Comparison of ENCODE assay signal across 21 mouse cellular contexts in the genomic region with DNA sequence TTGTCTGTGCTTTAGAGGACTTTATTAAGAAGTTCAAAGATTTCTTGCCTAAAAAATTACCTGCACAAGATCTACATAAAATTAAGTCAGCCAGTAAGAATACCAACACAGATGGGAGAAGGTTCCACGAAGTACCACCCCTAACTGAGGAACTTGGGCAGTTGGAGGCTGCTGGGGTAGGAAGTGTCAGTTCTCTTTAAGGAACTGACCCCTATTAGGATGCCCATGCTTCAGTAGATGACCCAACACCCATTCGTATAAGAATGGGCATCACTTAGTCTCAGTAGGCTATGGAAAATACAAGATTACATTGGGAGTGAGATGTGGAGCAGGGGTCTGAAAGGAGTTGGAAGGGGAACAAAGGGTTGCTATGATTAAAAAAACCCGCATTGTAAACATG. TPM values are rescaled to one million over a fixed set of nuclear protein-coding genes. Genes with fewer than 3 reads are reported as not detected.
DNase-seq lines count a peak whose midpoint lies in the region; ATAC-seq and TF ChIP-seq lines count a peak whose summit lies in the region.
"Had no signal": no experiment of that assay in that cellular context is flagged by ENCODE, and none has a peak within 500 bp of the region (broad histone marks: within the 10 kb centered on the region; RNA-seq: fewer than 3 reads in every experiment).

No protein-coding gene starts in this region.

- WGBS in liver, embryonic 13.5 days (ENCODE audit: insufficient replicate concordance): 69% methylated on average over 3 of the region's 3 CpGs
- 85% methylated on average over 3 of the region's 3 CpGs for WGBS in liver, embryonic 11.5 days
- 71% methylated on average over 3 of the region's 3 CpGs for WGBS in liver, embryonic 14.5 days (ENCODE audit: insufficient replicate concordance)
- WGBS in forebrain, embryonic 15.5 days: 92% methylated on average over 3 of the region's 3 CpGs

- peak overlapping the region; percentile 77 for H3K9ac ChIP-seq in liver, embryonic 13.5 days
- no peak overlapping the region for H3K9ac ChIP-seq in liver, embryonic 11.5 days (ENCODE audit: low read depth, low read length)
- H3K9ac ChIP-seq in liver, embryonic 14.5 days (replicated peaks): peak overlapping the region; percentile 81; the same call in 1 of the 2 replicates
- no peak overlapping the region for H3K9ac ChIP-seq in forebrain, embryonic 15.5 days (replicated peaks)
- H3K9ac ChIP-seq: forebrain, embryonic 12.5 days; forebrain, postnatal 0 days; heart, embryonic 15.5 days; hindbrain, embryonic 13.5 days had no signal

- no peak overlapping the region for H3K27ac ChIP-seq in liver, embryonic 13.5 days
- no peak overlapping the region for H3K27ac ChIP-seq in liver, embryonic 11.5 days (ENCODE audit: low read depth, low read length)
- H3K27ac ChIP-seq in liver, embryonic 14.5 days: no peak overlapping the region
- no peak overlapping the region for H3K27ac ChIP-seq in gastrocnemius, adult 2 months
- H3K27ac ChIP-seq in forebrain, embryonic 15.5 days (replicated peaks): no peak overlapping the region
- H3K27ac ChIP-seq: forebrain, embryonic 12.5 days; heart, embryonic 10.5 days; heart, embryonic 15.5 days; hindbrain, embryonic 13.5 days; hindbrain, postnatal 0 days had no signal

- TF ChIP-seq CTCF in liver, embryonic 14.5 days (IDR thresholded peaks at IDR 0.05; ENCODE audit: low read depth): no peak
- TF ChIP-seq CTCF in gastrocnemius, adult 2 months (IDR thresholded peaks at IDR 0.05): no peak

- intact Hi-C loops in gastrocnemius, adult 2 months (cut with DNase I): no loop called here

- TF ChIP-seq EP300 in liver, embryonic 14.5 days (IDR thresholded peaks at IDR 0.05; ENCODE audit: low read depth): no peak

- no peaks in the 10 kb centered on the region; the same call in 1 of the 2 replicates for H3K36me3 ChIP-seq in liver, embryonic 13.5 days
- no peaks in the 10 kb centered on the region for H3K36me3 ChIP-seq in liver, embryonic 11.5 days (ENCODE audit: control insufficient read depth, insufficient read depth, low read length)
- H3K36me3 ChIP-seq in liver, embryonic 14.5 days (replicated peaks; ENCODE audit: control insufficient read depth, insufficient read depth, low read depth): no peaks in the 10 kb centered on the region
- H3K36me3 ChIP-seq in forebrain, embryonic 15.5 days: no peaks in the 10 kb centered on the region
- H3K36me3 ChIP-seq: embryonic facial prominence, embryonic 10.5 days; forebrain, embryonic 12.5 days; G1E; heart, embryonic 10.5 days; heart, embryonic 15.5 days; hindbrain, embryonic 13.5 days had no signal

- peak overlapping the region; percentile 65 for H3K4me3 ChIP-seq in liver, embryonic 13.5 days (replicated peaks)
- H3K4me3 ChIP-seq in liver, embryonic 11.5 days (ENCODE audit: low read depth, low read length): no peak overlapping the region
- H3K4me3 ChIP-seq in liver, embryonic 14.5 days (ENCODE audit: insufficient read depth in 1 of 2, low read depth in 2 of 2, low read length in 2 of 2): peak overlapping the region; percentile 52 to 64
- no peak overlapping the region for H3K4me3 ChIP-seq in gastrocnemius, adult 2 months
- H3K4me3 ChIP-seq in forebrain, embryonic 15.5 days: no peak overlapping the region
- H3K4me3 ChIP-seq: forebrain, embryonic 12.5 days; hindbrain, embryonic 13.5 days had no signal

- H3K9me3 ChIP-seq in liver, embryonic 13.5 days (replicated peaks): no peaks in the 10 kb centered on the region
- H3K9me3 ChIP-seq in liver, embryonic 11.5 days (ENCODE audit: control insufficient read depth, low read length): no peaks in the 10 kb centered on the region
- no peaks in the 10 kb centered on the region for H3K9me3 ChIP-seq in liver, embryonic 14.5 days (ENCODE audit: control insufficient read depth, low read length)
- no peaks in the 10 kb centered on the region for H3K9me3 ChIP-seq in forebrain, embryonic 15.5 days
- H3K9me3 ChIP-seq: embryonic facial prominence, embryonic 10.5 days; forebrain, embryonic 12.5 days; G1E; heart, embryonic 10.5 days; heart, embryonic 15.5 days; hindbrain, embryonic 13.5 days had no signal

- peaks cover 6% of the 10 kb centered on the region; the same call in 1 of the 2 replicates for H3K4me1 ChIP-seq in liver, embryonic 13.5 days (replicated peaks)
- no peaks in the 10 kb centered on the region for H3K4me1 ChIP-seq in liver, embryonic 11.5 days (replicated peaks; ENCODE audit: control insufficient read depth, insufficient read depth, low read length)
- H3K4me1 ChIP-seq in liver, embryonic 14.5 days (replicated peaks; ENCODE audit: control insufficient read depth in 2 of 2, insufficient read depth in 2 of 2, low read length in 1 of 2): peaks cover 3 to 9% of the 10 kb centered on the region in 2 experiments; a peak in 2 of 4 replicates
- H3K4me1 ChIP-seq in forebrain, embryonic 15.5 days: no peaks in the 10 kb centered on the region
- H3K4me1 ChIP-seq: embryonic facial prominence, embryonic 10.5 days; forebrain, embryonic 12.5 days; heart, embryonic 10.5 days; heart, embryonic 15.5 days; hindbrain, embryonic 13.5 days had no signal

- peak overlapping the region; percentile 63 for H3K4me2 ChIP-seq in liver, embryonic 13.5 days
- H3K4me2 ChIP-seq in liver, embryonic 11.5 days: no peak overlapping the region
- H3K4me2 ChIP-seq in liver, embryonic 14.5 days (ENCODE audit: low read depth): peak overlapping the region; percentile 62
- H3K4me2 ChIP-seq in forebrain, embryonic 15.5 days (replicated peaks): no peak overlapping the region

- H3K27me3 ChIP-seq in liver, embryonic 13.5 days: no peaks in the 10 kb centered on the region
- peaks cover 4% of the 10 kb centered on the region; the same call in 1 of the 2 replicates for H3K27me3 ChIP-seq in liver, embryonic 11.5 days (replicated peaks; ENCODE audit: control insufficient read depth, insufficient read depth, low read length)
- no peaks in the 10 kb centered on the region for H3K27me3 ChIP-seq in liver, embryonic 14.5 days (ENCODE audit: control insufficient read depth, insufficient read depth, low read length)
- no peaks in the 10 kb centered on the region for H3K27me3 ChIP-seq in forebrain, embryonic 15.5 days
- H3K27me3 ChIP-seq: heart, embryonic 15.5 days had no signal

- no peak for DNase-seq in liver, embryonic 13.5 days
- DNase-seq in liver, embryonic 11.5 days (ENCODE audit: low spot score): no peak
- DNase-seq in liver, embryonic 14.5 days (ENCODE audit: low read depth in 3 of 3, low spot score in 3 of 3): no peak
- DNase-seq in urinary bladder, adult 18-20 months (ENCODE audit: low spot score in 2 of 2): no peak
- DNase-seq in gastrocnemius, adult 2 months: no peak
- DNase-seq: adrenal gland, postnatal 10 days; cerebellum, adult 11 months; cerebellum, postnatal 10 days; forebrain, postnatal 0 days; gastrocnemius, postnatal 25 days; heart, adult 11 months; heart, postnatal 14 days had no signal

- ATAC-seq in liver, embryonic 13.5 days (ENCODE audit: low read depth): no peak
- no peak for ATAC-seq in liver, embryonic 11.5 days (replicated peaks; ENCODE audit: low FRiP score)
- no peak for ATAC-seq in liver, embryonic 14.5 days (ENCODE audit: insufficient read depth)
- ATAC-seq in megakaryocyte, adult 5-6 weeks (ENCODE audit: poor library complexity, severe bottlenecking): peak; percentile 61; the same call in 1 of the 2 replicates
- no peak for ATAC-seq in forebrain, embryonic 15.5 days (replicated peaks)
- ATAC-seq: forebrain, postnatal 0 days; hindbrain, postnatal 0 days had no signal

RNA-seq across cellular contexts. Expression of gene Pir, which starts 1.4 kb away (rescaled TPM):
- 20.2 and 23.9 TPM in 2 replicates for polyA plus RNA-seq in liver, embryonic 13.5 days (2015; fragmentation: Nextera tagmentation; extraction: Ambion mirVana)
- 11.0 and 11.5 TPM in 2 replicates for polyA plus RNA-seq in liver, embryonic 11.5 days (2014; fragmentation: Nextera tagmentation; extraction: Ambion mirVana)
- polyA plus RNA-seq in liver, embryonic 14.5 days (2012; rRNA removed): 3.8 and 6.8 TPM in 2 replicates
- polyA plus RNA-seq in liver, embryonic 14.5 days (2014; fragmentation: Nextera tagmentation; extraction: Ambion mirVana): 20.9 and 21.6 TPM in 2 replicates
- 3.9 and 6.1 TPM in 2 replicates for total RNA-seq in megakaryocyte, adult 5-6 weeks (2015)
- total RNA-seq in megakaryocyte, adult 5-6 weeks (2017): 1.7 and 2.8 TPM in 2 replicates
- total RNA-seq in gastrocnemius, adult 2 months (2021): 1 to 10 TPM; 4.6 to 7.0 TPM
- polyA plus RNA-seq in forebrain, embryonic 15.5 days (2015; fragmentation: Nextera tagmentation; extraction: Ambion mirVana): 2.4 and 3.6 TPM in 2 replicates
- polyA plus RNA-seq: G1E had no signal

RNA-seq across cellular contexts. Expression of gene Bmx, which starts 12.6 kb away (rescaled TPM):
- polyA plus RNA-seq in liver, embryonic 13.5 days (2015; fragmentation: Nextera tagmentation; extraction: Ambion mirVana): 0.14 and 0.27 TPM in 2 replicates
- polyA plus RNA-seq in liver, embryonic 11.5 days (2014; fragmentation: Nextera tagmentation; extraction: Ambion mirVana): 0.19 and 0.27 TPM in 2 replicates
- 0.06 and 0.16 TPM in 2 replicates for polyA plus RNA-seq in liver, embryonic 14.5 days (2012; rRNA removed)
- 0.19 and 0.24 TPM in 2 replicates for polyA plus RNA-seq in liver, embryonic 14.5 days (2014; fragmentation: Nextera tagmentation; extraction: Ambion mirVana)
- total RNA-seq in megakaryocyte, adult 5-6 weeks (2015): 27.4 and 30.8 TPM in 2 replicates
- total RNA-seq in megakaryocyte, adult 5-6 weeks (2017): 40.8 and 42.4 TPM in 2 replicates
- under 1 TPM; 0.08 to 0.28 TPM for total RNA-seq in gastrocnemius, adult 2 months (2021)
- polyA plus RNA-seq in forebrain, embryonic 15.5 days (2015; fragmentation: Nextera tagmentation; extraction: Ambion mirVana): 0.08 and 0.14 TPM in 2 replicates
- polyA plus RNA-seq: G1E had no signal

Comparison
In these comparisons a context has a peak if more than half of its experiments do, and no peak if none do; other contexts are left out.
1. H3K4me2 ChIP-seq: peak in liver, embryonic 13.5 days (single experiment) and liver, embryonic 14.5 days (single experiment); none in liver, embryonic 11.5 days (single experiment) and forebrain, embryonic 15.5 days (single experiment).
2. H3K4me3 ChIP-seq: peak in liver, embryonic 13.5 days (single experiment) and liver, embryonic 14.5 days (2 of 2); none in liver, embryonic 11.5 days (single experiment), gastrocnemius, adult 2 months (single experiment) and forebrain, embryonic 15.5 days (single experiment).
3. H3K9ac ChIP-seq: peak in liver, embryonic 13.5 days (single experiment) and liver, embryonic 14.5 days (single experiment); none in liver, embryonic 11.5 days (single experiment) and forebrain, embryonic 15.5 days (single experiment).